Mouse (Mus musculus) bone marrow macrophage, adult 2 months (primary cell): ENCODE measurements around the gene Glmn.
A peak's percentile ranks its signal among the peaks of the same experiment; 100 is the strongest.

Experiments used
- CTCF ChIP-seq: IDR thresholded peaks from 2 replicates; pipeline ENCODE4 v1.5.1; 2012; ENCODE audit warnings: low read depth, mild to moderate bottlenecking, low read length, moderate library complexity
- POLR2A ChIP-seq: IDR thresholded peaks from 2 replicates; pipeline ENCODE4 v1.6.1; 2012; ENCODE audit warnings: mild to moderate bottlenecking, low read depth, low read length, borderline replicate concordance

DNA sequence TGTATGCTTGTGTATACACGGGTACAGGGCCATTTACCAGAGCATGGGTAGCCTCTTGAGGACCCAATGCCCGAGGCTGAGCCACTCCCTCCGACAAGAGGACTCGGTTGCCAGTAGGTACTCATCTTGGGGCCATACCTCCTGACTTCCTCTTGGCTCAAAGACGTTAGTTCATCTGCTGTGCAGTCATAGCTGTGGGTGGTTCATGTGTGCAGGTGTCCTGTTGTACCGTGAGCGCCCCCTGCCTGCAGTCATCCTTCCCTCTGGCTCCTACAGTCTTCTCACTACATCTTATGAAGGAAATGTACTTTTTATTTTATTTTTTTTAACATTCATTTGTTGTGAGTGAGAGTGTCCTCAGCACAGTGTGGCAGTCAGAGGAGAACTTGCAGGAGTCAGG, 84.1 kb downstream of the Glmn start:
- TF ChIP-seq POLR2A: no peak
- peak; percentile 59 for TF ChIP-seq CTCF
